Mouse (Mus musculus): ENCODE measurements around the gene Rptor. TPM values are rescaled to one million over a fixed set of nuclear protein-coding genes. Genes with fewer than 3 reads are reported as not detected.

The Rptor gene
- total RNA-seq (2021) = 10 to 100 TPM; 42.8 to 47.5 TPM
- long read RNA-seq, experiment 1, full-length matches to known transcripts = 4 of 33 reads
- long read RNA-seq, experiment 1, partial matches to known transcripts = 13 of 33 reads
- long read RNA-seq, experiment 1, other reads (novel, unspliced or antisense) = 16 of 33 reads
- long read RNA-seq, experiment 2, full-length matches to known transcripts = 6 of 42 reads
- long read RNA-seq, experiment 2, partial matches to known transcripts = 26 of 42 reads
- long read RNA-seq, experiment 2, other reads (novel, unspliced or antisense) = 10 of 42 reads

DNA sequence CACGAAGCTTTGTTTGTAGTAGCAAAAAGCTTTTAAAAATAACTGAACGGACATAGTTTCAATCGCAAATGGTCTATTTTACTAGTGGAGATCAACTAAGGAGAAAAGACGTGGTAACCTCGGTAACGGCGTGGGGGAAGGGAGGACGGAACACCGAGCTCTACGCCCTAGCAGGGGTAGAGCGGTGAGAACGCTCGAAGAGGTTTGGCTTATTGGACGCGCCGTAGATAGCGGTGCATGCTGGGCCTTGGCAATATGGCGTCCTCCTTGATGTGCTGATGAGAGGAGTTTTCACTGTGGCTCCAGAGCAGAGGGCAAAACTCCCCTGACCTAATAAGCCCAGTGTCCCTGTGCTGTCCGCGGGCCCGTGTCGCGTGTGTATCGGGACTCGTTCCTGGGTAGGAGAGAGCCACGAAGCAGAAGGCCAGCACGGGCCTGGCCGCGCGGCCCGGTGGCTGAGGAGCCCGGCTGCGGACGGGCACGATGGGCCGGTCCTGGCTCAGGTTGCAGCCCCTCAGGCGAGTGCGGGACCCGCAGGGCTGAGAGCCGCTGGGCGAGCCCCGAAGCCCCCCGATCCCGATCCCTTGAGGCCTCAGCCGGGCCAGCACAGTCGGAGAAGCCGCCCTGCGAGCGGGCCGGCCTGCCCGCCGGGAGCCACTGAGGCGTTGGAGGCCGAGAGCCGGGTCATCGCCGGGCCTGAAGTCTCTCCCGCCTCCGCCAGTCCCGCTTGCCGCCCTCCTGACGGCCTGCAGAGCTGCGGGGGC is at the start of gene Rptor:
TSS of gene Rptor (plus strand) at position 143 of the 764 bp plus-strand sequence.
- peak; percentile 94 to 98 for DNase-seq (ENCODE audit: low spot score in 2 of 2)

- no peak for DNase-seq (ENCODE audit: low spot score in 2 of 2)
Observed at GRCm38 (mm10) chr11:119554706-119555105, 48.0 kb upstream of the Rptor start.

GRCm38 (mm10) chr11:119555170-119555569 is 47.5 kb upstream of the Rptor start:
- DNase-seq (ENCODE audit: low spot score in 2 of 2) = no peak

DNA sequence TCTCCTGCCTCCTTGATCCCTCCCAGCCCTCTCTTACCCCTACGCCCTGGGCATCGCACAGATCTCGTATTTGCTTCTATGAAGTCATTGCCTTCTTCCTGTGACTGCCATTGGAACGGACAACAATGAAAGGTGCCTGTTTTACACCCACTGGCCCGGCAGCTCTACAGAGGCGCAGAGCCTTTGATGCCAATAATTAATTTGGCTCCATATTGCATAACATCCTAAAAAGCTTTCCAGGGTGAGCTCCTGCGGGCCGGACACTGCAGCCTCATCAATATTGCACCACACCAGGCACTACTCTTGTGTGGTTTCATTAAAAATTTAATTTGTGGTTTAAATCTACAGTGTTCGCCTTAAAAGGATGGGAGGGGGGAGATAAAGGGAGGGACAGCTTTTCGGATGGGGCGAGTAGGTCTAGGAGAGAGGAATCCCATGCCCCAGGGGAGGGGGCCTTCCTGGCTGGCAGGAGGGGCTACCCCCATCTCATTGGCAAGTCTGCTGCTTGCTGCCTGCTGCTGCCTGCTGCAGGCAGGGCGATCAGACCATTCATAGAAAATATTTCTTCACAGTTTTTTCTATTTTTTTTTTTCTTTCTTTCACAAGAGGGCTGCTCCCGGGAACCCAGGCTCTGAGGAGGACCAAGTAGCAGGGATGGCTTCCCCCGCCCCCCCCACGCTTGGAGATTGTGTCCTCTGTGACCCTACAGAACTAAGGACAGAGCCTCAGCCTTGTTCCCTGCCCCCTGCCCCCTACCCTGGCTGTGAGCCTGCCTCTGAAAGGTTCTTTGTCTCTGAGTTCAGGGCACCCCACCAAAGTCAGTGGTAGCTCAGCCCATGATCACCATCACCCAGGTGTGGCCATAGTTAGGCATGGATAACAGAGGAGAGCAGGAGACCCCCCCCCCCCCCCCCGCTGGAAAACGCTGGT is 44.5 kb upstream of the Rptor start:
- no peak for DNase-seq (ENCODE audit: low spot score in 2 of 2)

GRCm38 (mm10) chr11:119558870-119559610 is 43.7 kb upstream of the Rptor start:
- DNase-seq (ENCODE audit: low spot score in 2 of 2) = no peak

- DNase-seq (ENCODE audit: low spot score in 2 of 2) = no peak
Observed at GRCm38 (mm10) chr11:119562286-119562685, 40.4 kb upstream of the Rptor start.

DNA sequence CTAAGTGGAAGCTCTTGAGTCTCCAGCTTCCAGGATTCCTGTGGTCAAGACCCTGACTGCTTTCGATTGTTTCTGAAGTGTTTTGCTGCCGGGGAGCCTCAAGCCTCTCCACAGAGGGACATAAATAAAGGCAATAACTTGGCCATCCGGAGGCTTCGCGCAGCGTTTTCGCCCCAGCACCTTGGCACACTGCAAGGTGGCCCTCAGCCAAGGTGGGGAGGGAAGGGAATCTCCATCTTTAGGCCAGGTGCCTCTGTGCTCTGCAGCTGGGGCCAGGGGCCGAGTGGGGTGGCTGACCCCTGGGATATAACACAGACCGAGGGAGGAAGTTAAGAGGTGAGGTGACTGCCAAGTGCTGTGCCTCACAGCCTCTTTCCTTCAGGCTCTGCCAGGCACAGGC is 39.5 kb upstream of the Rptor start:
- no peak for DNase-seq (ENCODE audit: low spot score in 2 of 2)

DNA sequence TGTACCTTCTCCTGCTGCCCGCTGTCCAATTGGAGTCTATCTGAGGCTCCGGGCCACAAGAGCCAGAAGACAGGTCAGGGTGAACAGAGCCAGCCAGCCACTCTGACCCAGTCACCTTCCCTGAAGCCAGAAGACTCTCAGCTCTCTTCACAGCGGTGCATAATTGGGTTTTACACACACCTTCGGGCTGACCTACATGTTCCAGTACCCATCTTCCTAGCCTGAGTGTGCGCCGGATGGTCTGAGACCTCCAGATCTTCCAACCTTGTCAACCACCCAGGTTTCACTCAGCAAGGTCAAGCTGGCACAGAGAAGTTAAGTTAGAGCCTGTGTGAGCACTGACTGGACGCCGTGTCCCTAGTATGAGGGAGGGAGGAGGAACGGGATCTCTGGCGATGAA is 38.3 kb upstream of the Rptor start:
- DNase-seq (ENCODE audit: low spot score in 2 of 2) = no peak

GRCm38 (mm10) chr11:119565021-119565420 is 37.7 kb upstream of the Rptor start:
- no peak for DNase-seq (ENCODE audit: low spot score in 2 of 2)

DNA sequence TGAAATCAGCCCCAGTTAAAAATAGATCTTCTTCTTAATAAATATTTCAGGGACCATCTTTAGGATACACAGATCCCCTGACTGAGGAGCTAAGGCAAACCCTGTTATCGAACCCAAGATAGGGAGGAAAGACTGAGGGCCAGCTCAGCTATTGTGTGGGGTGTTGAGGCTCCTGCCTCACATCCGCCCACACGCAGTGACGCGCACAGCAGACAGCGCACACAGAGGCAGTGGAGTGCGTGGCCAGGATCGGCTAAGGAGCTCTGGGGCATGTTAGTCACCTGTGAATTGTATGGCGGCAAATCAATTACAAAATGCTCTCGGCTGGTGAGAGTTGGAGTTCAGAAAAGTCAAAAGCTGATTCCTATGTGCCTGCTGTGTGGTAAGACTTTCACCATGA is 37.0 kb upstream of the Rptor start:
- no peak for DNase-seq (ENCODE audit: low spot score in 2 of 2)

GRCm38 (mm10) chr11:119566188-119566587 is 36.5 kb upstream of the Rptor start:
- DNase-seq (ENCODE audit: low spot score in 2 of 2) = no peak

DNA sequence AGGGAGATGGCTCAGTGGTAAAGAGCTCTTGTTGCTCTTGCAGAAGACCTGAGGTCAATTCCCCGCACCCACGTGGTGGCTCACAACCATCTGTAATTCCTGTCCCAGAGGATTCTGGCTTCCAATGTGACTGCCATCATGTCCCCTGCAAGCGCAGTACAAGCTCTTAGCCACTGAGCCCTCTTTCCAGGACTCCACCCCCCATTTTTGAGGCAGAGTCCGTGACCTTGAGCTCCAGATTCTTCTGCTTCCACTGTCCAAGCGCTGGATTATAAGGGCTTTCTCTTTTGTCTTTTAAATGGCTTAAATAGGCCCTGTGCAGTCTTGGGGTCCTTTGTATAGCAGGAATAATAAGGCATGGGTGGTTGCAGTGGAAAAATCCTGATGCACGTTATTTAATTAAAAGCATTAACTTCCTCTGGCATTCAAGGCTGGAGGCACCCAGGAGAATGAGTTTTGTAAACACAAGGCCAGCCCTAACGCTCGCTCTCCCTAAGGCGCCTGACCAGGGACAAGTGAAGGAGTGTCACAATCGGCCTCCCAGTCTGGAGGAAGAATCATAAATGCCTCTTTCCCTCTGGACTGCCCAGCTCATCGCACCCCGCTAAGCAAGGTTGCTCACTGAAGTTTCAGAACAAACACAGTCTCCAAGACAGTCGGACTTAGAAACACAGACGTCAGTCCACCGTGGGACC is 30.2 kb upstream of the Rptor start:
- no peak for DNase-seq (ENCODE audit: low spot score in 2 of 2)

- DNase-seq (ENCODE audit: low spot score in 2 of 2) = peak in 1 of 2 experiments; percentile 33
Observed at GRCm38 (mm10) chr11:119576855-119577254, 25.9 kb upstream of the Rptor start.

DNA sequence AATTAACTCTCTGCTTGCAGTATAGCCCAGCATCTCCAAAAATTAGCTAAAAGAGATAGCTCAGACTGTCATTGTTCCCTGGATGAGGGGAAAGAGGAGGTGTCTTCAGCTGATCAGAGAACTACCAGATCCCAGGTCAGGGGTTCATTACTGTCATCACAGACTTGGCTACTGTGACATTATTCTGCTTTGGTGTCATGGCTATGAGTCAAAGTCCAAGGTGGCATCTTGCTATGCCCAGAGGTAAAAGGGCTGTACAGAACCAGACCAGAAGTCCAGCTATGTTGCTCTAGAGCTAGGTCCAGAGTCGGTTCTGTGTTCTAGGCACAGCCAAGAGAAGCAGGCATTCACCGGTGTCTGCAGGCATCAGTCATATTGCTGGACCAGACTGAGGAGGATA is 25.0 kb upstream of the Rptor start:
- no peak for DNase-seq (ENCODE audit: low spot score in 2 of 2)

DNA sequence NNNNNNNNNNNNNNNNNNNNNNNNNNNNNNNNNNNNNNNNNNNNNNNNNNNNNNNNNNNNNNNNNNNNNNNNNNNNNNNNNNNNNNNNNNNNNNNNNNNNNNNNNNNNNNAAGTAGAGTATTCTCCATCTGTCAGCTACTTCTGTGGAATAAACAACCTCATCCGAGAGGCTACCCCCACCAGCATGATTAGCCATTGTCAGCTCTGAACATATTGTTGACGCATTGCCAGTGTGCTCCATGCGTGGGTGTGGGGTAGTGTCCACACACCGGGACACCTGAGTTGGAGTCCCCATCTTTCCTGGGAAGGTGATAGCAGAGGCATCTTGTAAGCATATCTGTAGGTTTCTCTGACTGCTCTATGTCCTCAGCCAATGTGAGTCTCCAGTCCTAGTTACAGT is 16.2 kb upstream of the Rptor start:
- no peak for DNase-seq (ENCODE audit: low spot score in 2 of 2)

DNA sequence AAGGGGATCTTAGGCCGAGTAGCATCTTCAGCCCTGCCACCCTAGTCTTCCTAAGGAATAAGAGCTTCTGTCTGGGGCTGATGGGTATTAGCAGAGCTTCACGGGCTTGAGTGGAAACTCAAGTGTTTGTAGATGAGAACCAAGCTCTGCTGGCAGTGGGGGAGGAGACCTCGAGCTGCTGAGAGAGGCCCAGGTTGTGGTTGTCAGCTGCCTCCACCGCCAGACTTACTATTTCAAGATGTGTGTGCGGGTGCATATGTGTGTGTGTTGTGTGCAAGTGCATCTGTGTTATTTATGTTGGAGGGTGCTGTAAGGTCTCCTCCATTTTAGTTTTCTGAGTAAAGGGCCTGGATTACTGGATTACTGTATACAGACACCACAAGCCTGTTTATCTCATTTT is 15.6 kb upstream of the Rptor start:
- DNase-seq (ENCODE audit: low spot score in 2 of 2) = no peak

DNA sequence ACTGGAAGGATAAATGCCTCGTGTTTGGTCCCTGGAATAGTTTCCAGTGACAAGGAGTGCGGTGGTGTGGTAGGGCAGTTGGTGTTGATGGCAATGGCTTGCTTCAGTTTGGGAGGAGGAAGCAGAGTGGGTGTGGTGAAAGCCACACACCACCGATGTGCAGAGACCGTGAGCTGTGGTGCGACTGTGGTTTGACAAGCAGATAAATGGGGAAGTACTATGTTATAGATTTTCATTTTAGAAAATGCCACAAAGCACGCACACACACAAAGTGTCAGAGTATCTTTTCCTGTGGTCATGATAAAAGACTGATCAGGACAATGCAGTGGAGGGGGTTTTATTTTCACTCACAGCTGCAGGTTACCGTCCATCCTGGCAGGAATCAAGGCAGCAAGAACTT is 13.5 kb upstream of the Rptor start:
- DNase-seq (ENCODE audit: low spot score in 2 of 2) = no peak

- DNase-seq (ENCODE audit: low spot score in 2 of 2) = no peak
Observed at GRCm38 (mm10) chr11:119593966-119594365, 8.7 kb upstream of the Rptor start.

GRCm38 (mm10) chr11:119598856-119599255 is 3.8 kb upstream of the Rptor start:
- DNase-seq (ENCODE audit: low spot score in 2 of 2) = no peak

GRCm38 (mm10) chr11:119600286-119600685 is 2.4 kb upstream of the Rptor start:
- no peak for DNase-seq (ENCODE audit: low spot score in 2 of 2)
